Mouse (Mus musculus) retina, embryonic 14.5 days (tissue): ENCODE measurements around the gene Soat1.
"Not testable (repeated sequence)": the region's sequence is repeated elsewhere in the genome, so short reads cannot be mapped to it uniquely, and the experiment has no call there.

Source experiments
- DNase-seq: peaks from one replicate; pipeline ENCODE4 v3.0.0-alpha.2; 2015; ENCODE audit warnings: low spot score

Gene Soat1

DNA sequence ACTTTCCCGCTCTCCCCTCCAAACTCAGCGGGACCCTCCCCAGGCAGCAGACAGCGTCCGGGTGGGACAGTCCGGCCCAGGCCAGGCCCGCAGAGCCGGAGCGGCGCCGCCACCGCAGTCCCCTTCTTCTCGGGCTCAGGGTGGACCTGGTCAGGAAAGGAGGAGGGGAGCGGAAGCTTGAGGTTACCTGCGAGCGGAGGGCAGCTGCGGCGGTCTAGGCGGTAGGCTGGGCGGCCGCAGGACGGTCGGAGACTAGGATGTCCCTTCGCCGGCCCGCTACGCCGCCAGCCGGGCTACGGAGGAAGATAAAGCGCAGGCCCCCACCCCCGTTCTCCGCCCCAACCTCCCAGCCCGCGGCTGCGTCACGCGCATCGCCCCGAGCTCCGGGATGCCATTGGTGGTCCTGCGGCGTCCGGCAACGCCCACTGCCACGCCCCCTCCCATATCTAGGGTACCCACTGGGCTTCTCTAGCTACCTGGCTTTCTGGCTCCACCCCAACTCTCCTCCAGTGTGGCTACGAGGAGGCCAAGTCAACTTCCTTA is at the start of gene Soat1:
Gene Soat1, minus strand, starts transcription at position 371 of the 543 bp plus-strand sequence.
- peak; percentile 89 for DNase-seq

DNA sequence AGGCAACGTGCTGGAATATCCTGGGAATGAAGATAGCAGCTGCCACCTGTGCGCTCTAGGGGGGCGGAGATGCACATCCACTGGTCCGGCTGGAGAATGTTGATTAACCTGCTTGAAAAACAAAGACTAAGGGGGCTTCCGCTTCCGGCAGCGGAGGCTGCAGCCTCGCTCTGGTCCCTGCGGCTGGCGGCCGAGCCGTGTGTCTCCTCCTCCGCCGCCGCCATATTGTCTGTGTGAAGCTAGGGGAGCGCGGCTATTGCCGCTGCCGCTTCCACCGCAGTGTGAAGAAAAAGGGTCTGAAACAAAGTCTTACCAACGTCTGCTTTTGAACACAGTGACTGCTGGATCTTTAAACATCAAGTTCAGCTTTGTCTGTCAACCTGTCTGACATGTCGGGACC is 49.7 kb upstream of the Soat1 start, which contains the start of gene Gm10031:
Gene Gm10031, plus strand, starts transcription at position 171 of the 400 bp plus-strand sequence.
- not testable (repeated sequence) for DNase-seq

DNA sequence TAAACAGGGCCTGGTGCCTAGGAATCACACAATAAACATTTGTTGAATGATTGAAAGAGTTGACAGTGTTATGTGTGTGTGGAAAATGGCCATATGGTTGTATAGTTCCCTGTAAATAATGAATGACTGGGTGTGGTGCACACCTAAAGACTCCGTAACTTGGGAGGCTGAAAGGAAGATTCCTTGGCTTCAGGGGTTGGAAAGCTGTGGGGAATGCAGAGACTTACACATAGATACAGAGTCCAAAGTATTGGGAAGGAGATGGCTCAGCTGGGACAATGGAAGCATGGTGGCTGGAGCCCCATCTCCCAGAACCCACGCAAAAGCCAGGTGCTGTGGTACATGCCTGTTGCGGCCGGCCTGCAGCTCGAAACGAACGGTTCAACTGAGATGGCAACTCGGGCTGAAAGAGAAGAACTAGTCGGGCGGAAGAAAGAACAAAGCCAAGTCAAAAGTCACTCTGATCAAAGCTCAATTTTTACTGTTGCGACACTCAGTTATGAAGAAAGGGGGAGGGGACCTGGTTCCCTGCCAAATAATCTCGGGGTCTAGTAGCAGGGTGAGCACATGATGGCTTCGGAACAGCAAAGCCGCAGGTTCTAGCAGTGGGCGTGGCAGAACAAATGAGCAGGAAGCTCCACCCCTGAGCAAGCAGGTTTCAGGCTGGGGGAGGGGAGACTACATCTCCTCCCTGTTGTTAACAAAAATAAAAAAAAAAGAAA is 47.8 kb upstream of the Soat1 start:
- peak; percentile 11 for DNase-seq

DNA sequence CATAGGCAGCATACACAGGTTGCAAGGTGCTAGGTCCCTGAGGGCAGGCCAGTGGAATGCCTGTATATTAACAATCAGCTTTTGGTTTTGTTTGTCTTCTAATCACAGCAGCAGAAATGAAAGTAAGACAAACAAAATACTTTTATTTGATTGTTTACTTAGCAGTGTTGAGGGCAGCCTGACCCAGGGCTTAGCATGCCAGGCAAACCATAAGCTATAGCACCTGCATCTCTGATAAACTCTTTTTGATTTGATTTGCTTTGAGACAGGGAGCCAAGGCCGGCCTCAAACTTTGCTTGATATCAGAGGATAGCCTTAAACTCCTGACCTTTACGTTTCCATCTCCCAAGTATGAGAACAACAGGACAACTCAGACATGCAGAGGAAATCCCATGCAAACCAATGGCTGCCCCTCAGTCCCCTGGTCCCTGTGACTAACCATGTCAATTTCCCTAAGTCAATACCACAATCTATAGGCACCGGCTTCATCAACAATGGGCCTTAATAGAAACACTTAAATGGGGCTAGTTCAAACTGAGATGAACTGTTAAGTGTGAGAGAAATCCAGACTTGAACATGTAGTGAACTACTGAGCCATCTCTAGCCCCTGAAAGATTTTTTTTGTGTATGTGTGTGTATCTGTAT is 46.1 kb upstream of the Soat1 start:
- DNase-seq: no peak

DNA sequence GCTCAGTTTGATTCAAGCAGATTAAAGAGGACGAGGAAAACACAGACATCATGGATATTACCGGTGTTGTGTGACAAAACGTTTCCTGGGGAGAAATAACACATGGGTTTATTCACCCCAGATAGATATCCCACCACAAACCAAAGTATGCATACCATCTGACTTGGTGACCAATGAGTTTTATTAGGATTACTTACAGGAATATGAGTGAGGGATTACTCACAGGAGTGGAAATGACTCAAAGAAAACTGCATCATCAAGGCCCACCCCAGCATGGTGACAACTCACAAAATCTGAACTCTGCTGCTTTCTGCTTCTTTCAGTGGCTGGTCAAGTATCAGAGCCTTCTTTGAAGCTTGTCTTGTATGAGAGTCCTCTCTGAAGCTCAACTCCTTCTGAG is 33.6 kb upstream of the Soat1 start:
- DNase-seq: no peak

DNA sequence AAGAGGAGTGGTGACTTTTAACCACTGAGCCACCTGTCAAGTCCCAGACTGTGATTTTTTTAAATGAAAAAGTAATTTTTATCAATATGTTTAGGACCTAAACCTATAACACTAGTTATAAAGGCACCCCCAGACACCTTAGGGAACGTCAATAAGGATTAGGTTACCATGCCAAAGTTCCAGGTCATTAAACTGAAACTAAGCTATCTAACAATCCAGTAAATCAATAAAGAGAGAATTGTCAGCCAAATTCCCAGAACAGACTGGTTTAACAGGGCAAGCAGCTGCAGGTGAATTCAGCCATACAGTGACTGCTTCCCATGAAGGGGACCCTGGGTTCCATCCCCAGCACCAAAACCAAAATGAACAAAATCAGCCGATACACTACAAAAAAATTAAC is 31.8 kb upstream of the Soat1 start:
- no peak for DNase-seq

DNA sequence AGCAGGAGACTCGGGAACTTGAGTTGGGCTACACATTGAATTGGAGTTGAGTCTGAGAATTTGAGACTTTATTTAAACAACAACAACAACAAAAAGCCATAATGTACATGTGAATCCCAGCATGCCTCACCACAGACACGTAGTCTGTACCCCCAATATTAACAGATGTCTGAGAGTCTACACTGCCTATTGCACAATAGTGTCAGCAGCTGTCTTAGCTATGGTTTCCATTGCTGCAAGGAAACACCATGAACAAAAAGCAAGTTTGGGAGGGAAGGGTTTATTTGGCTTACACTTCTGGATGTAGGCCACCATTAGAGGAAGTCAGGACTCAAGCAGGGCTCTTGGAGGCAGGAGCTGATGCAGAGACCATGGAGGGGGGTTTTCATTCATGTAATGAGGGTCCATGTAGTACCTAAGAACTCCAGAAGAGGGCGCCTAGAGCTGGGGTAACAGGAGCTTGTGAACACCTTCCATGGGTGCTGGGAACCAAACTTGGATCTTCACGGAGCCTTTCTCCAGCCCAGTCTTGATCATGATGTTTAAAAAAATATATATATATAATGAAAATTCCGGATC is 30.9 kb upstream of the Soat1 start:
- DNase-seq: no peak

DNA sequence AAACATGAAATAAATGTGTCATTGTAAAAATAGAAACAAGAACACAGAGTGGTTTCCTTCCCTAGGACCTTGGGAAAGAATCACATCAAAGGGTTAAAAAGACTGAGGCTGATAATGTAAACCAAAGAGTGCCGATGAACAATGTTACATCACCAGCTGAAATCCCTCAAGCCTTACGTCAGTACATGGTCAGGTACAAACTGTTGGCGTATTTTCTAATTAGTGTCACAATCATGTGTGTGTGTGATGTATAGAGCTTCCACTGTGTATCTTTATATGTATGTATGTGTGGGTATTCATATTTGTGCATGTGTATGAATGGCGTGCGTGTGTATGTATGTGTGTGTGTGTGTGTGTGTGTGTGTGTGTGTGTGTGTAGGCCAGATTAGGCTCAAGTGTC is 22.8 kb upstream of the Soat1 start:
- DNase-seq: no peak

DNA sequence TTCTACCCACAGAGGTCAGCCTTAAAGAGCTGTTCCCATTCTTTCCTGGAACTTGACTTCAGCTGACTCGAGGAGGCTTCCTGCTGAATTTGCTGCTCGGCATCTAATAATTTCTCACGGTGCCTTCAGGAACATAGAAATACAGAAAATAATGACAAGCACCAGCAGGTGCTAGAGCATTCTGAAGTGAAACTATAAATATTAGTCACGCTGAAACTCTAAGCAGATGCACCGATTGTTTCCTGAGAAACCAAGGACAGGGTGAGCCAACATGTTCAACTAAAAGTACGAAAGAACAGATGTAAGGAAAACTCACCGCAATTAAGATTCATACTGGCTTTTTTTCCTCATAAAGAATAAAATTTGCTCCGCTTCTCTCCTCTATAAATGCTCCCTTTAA is 20.9 kb upstream of the Soat1 start:
- DNase-seq: no peak

DNA sequence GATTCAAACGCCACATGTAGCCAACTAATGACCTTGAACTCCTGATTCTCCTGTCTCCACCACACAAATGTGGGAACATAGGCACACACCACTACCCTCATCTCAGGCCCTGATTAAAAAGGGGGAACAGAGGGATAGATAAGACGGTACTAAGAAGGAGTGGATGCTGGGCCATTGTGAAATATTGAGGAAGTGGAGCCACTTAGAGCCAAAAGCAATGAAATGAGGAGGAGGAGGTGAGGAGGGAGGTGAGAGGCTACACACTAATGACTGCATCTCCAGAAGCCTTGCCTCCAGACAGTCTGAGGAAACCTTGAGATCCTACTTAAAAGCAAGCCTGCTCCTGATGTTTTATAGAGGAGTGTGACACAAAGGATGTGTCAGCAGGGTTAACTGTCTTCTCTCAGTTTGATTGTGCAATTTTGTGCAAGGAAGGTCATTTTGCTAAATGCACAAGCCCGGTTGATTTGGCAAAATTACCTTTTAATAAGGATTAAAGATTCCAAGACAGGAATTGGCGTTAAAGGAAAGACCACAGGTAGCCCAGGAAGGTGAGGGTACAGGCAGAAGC is 17.2 kb upstream of the Soat1 start:
- DNase-seq: no peak

DNA sequence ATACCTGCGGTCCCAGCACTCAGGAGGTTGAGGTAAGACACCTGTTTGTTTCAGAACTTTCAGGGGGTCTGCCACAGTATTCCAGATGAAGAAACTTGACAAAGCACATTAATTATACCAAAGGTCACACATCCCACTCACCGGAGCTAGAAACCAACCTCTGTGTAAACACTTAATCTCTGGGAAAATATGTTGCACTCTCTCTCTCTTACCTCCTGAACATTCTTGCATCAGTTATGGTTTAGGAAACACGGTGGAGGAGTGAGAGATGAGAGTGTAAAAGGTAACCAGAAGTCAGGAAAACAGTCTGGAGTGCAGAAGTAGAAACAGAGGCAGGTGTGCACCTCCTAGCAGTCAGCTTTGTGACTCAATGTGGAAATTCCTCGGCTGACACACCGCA is 13.9 kb upstream of the Soat1 start:
- DNase-seq: no peak

DNA sequence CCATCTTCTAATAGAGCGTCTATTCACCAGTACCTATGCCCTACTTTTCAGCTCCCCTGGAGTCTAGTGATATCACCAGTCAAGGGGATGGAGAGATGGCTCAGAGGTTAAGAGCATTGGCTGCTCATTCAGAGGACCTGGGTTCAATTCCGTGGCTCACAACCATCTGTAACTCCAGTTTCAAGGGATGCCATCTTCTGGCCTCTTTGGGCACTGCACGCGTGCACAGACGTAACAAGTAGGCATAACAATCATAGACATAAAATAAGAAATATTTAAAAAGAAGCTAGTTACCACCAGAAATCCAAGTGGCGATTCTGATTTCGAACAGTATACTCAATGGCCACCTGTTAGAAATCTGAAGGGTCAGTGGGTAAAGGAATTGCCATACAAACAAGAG is 13.4 kb upstream of the Soat1 start:
- DNase-seq: no peak

DNA sequence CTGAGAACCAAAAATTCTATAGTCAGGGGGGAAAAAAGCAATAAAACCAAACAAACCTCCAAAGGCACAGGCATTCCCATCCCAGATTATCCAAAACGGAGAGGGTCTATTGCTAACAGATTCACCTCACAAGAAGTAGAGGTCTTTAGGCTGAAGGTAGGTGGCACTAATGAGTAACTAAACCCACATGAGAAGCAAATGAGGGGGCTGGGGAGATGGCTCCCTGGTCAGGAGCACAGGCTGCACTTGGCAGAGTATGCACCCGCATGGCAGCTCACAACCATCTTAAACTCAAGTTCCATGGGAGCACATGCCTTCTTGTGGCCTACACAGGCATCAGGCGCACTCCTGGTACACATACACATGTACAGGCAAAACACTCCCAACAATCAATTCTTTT is 7.7 kb upstream of the Soat1 start:
- DNase-seq: no peak

DNA sequence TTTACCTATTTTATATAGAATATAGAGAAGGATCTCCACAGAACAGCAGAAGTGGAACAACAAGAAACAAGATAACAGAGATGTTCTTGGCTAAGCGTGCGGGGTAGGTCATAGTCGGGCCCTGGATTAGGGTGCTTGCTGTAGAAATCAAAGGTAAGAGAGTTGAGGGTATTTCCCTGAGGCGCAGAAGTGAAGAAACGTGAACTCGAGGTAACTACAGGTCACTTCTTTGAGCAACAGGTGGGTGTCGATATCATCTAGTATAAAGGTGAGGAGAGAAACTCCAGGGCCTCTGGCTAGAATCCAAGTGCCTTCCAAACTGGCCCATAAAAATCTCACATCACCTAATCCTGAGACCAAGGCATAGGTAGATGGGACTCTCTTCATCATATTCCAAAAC is 2.4 kb upstream of the Soat1 start:
- DNase-seq: no peak

DNA sequence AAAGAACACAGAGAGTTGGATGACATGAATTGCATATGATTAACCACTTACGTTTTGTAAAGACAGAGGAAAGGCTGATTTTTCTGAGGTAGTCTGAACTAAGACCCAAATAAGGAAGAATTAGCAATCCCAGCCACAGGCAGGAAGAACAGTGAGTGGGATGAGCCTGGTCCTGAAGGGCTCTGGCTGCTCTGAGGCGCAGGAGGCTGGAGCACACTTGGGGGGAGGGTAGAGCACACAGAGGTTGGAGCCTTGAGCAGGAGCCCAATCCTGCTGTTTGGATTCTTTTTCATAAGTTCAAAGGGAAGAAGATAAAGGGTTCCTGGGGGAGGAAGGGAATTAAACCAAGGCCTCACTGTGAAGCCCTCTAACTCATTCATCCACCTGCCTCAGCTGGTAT is 1.9 kb upstream of the Soat1 start:
- DNase-seq: no peak

DNA sequence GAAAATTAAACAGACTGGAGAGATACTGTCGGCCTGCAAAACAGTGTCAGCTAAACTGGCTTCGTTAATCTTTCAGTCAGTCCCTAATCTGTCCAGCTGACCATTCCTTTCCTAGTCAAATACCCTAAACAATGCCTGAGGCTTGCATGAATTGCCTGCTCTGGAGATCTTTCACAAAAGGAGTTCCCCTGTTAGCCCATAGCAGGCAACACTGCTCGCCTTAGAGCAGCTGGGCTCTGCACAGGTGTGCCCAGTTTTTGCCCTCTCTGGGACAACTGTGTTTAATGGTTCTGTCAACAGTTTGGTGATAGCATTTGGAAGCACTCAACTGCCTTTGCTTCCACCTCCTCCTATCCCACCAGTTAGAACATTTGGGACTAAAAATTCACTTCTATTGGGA is 723 bp upstream of the Soat1 start:
- no peak for DNase-seq

DNA sequence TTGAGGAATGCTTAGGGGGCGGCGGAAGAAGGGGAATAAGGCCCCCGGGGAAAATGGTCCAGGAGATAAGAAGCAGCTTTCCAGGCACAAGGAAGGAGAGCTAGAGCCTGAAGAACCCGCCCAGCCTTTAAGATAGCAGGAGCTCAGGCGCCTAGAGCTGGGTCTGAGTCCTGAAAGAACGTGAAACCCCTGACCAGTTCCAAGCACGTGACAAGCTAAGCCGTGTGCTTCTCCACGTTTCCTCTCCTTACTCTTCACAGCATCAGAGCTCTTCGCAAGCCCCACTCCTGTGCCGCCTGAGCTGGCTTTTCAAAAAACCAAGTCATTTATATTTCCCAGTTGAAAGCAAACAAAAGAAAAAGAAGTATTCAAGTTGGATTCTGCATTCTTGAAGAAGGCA is 1.1 kb downstream of the Soat1 start:
- DNase-seq: peak; percentile 23

DNA sequence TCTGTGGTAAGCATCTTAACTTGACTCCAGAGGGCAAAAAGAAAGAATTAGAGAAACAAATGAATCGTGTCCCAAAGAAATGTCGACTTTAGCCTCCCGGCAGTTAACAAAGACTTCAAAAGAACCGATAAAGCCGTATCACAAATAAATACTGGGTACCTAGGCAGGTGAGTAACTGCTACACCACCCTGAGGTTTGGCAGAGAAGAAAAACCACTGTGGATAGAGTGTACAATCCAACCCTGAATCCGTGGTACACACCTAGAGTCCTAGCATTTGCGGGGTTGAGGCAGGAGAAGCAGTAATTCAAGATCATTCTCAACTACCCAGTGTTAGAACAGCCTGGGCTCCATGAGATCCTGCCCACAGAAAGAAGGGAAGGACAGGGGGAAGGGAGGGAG is 2.2 kb downstream of the Soat1 start:
- DNase-seq: no peak

DNA sequence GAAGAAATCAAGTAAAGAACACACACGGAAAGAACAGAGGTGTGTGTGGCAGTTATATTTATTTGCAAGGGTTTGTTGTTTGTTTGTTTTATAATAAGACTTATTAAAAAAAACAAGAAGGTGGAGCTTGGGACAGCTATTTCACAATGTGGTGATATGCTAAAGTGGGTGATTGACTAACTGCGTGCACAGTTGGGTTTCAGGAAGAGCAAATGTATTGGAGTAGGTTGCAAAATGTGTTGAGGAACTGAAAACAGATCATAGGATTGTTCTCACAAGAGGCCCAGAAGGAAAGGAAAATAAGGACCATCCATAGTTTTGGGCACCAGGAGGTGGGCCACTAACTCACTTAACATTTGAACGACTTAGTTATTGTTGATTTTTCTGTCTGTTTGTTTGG is 3.1 kb downstream of the Soat1 start:
- no peak for DNase-seq

DNA sequence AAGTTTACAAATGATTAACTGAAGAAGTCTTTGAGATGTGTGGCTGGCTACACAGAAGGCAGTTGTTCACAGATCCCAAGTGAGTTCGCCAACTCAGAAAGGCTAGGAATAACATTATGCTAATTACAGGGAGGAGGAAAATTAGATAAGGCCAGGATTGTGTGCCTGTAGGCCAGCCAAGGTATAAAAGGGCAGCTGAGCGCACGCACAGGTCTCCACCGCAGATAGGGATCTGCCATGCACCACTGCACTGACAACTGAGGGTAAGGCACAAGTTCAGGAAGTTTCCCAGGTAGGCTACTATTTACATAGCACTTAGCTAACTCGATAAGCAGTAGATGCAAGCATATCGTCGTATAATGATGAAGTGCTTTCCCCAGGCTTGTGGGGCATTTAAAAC is 3.6 kb downstream of the Soat1 start:
- DNase-seq: no peak

DNA sequence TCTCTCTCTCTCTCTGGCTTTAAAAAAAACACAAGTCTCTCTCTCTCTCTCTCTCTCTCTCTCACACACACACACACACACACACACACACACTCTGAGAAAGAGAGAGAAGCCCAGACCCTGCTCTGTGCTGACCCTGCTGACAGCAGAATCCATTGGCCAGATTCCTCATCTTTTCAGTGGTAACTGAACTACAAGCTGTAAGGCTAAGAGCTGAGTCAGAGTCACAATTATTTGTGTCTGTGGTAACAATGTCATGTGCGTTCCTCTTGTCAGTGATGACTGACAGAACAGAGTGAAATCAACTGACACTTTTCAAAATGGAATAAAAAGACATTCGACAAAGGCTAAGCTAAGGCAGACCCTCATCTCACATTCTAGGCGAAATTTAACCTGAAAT is 5.6 kb downstream of the Soat1 start:
- DNase-seq: no peak

DNA sequence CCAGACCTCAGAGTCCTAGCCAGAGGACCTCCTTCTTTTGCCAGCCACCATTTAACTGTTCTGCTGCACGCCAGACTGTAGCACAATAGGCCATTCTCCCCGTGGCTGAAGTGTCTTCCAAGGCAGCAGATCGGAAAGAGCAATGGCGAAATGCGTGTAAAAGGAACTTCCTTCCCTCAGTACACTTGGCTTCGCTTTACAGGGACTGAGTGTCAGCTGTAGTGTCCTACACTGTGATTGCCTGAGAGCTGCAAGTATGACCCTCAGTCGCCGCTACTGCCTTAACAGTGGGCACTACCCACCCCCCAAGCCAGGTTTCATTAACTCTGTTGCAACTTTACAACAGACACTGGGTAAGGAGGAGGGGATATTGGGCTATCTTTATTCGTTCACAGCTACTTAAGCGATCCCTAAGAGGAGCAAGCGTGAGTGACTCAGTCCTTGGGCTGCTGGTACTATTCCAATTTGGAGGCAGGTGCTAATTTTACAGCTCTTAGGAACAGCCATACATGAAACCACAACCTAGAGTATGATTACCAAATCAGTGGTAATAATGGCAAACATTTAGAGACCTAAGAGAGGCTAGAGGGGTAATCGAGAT is 6.4 kb downstream of the Soat1 start:
- DNase-seq: no peak

DNA sequence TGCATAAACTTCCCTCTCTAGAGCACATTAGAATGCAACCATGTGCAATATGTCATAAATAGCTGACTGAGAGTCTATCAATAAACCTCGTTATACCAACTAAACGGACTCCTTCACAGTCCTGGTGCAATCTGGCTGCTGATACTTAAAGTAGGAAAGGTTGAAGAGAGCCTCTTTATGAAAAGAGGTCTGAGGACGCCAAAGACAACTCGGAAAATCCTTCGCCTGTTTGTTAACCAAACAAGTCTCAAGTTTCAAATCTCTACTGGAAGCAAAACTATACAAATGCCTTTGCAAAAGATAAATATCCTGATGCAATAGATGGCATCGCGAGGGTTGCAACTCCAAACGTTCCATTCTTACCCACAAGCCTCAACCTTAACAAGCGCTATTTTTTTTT is 9.2 kb downstream of the Soat1 start:
- no peak for DNase-seq
